Mouse (Mus musculus) heart, postnatal 0 days (tissue): ENCODE results near the gene Gm43191. TPM values are rescaled to one million over a fixed set of nuclear protein-coding genes. Genes with fewer than 3 reads are reported as not detected.

Experiments
- ATAC-seq: fragments of 200-750 bp; cut with Nextera tagmentation; 2 replicates; pipeline ENCODE4 v1.8.0; 2017; ENCODE audit warnings: low read depth, moderate number of reproducible peaks, moderate library complexity; ENCODE audit not compliant: insufficient read depth
- DNase-seq: peaks from one replicate; pipeline ENCODE4 v3.0.0-alpha.2; 2016; ENCODE audit warnings: low spot score
- H3K27ac ChIP-seq: fragments of 300-500 bp; sonication (generic); 2 replicates; pipeline ENCODE4 v1.5.1; 2014; ENCODE audit warnings: low read depth, mild to moderate bottlenecking
- H3K27me3 ChIP-seq: fragments of 300-500 bp; sonication (generic); 2 replicates; pipeline ENCODE4 v1.6.1; 2014; ENCODE audit warnings: low read length, mixed read lengths; ENCODE audit not compliant: control insufficient read depth, insufficient read depth
- H3K36me3 ChIP-seq: fragments of 300-500 bp; sonication (generic); replicated peaks from 2 replicates; pipeline ENCODE4 v1.6.1; 2014; ENCODE audit warnings: low read length, mixed read lengths; ENCODE audit not compliant: control insufficient read depth, insufficient read depth
- H3K4me1 ChIP-seq: fragments of 300-500 bp; sonication (generic); 2 replicates; pipeline ENCODE4 v1.6.1; 2014; ENCODE audit warnings: antibody characterized with exemption; ENCODE audit not compliant: control insufficient read depth, insufficient read depth
- H3K4me2 ChIP-seq: fragments of 300-500 bp; sonication (generic); 2 replicates; pipeline ENCODE4 v1.6.1; 2014; ENCODE audit warnings: low read depth, mild to moderate bottlenecking, low read length, moderate library complexity
- H3K4me3 ChIP-seq: fragments of 300-500 bp; sonication (generic); 2 replicates; pipeline ENCODE4 v1.5.1; 2014; ENCODE audit warnings: low read depth, low read length
- H3K9ac ChIP-seq: fragments of 300-500 bp; sonication (generic); replicated peaks from 2 replicates; pipeline ENCODE4 v1.6.1; 2014; ENCODE audit warnings: low read depth, low read length, mixed read lengths
- H3K9me3 ChIP-seq: fragments of 300-500 bp; sonication (generic); replicated peaks from 2 replicates; pipeline ENCODE4 v1.6.1; 2016; ENCODE audit warnings: low read length; ENCODE audit not compliant: control insufficient read depth
- CTCF ChIP-seq: IDR thresholded peaks from 2 replicates; pipeline ENCODE4 v1.5.1; 2016; ENCODE audit warnings: antibody characterized with exemption, control low read depth, low read depth
- EP300 ChIP-seq: IDR thresholded peaks from 2 replicates; pipeline ENCODE4 v1.6.1; 2016; ENCODE audit warnings: antibody characterized with exemption, low read depth
- WGBS: fragments of 180-500 bp; shearing (Covaris S2); extraction: QIAGEN DNeasy Blood & Tissue Kit; methylation state at CpG from one replicate; pipeline ENCODE4 v1.1.7; 2014; 5-methylcytosine and 5-hydroxymethylcytosine counted together
- polyA plus RNA-seq: library from polyadenylated mRNA; unstranded; fragments of >200 nt; fragmentation: Nextera tagmentation; extraction: Ambion mirVana; gene quantifications from 2 replicates; pipeline ENCODE4 v1.2.1, GENCODE M21; 2015
- total RNA-seq: library from RNA; depleted of rRNA; stranded (reverse); fragments of >200 nt; gene quantifications from 2 replicates; pipeline ENCODE4 v1.2.3, GENCODE M21; 2014; ENCODE audit warnings: low replicate concordance

The Gm43191 gene
- total and polyA plus RNA-seq, 2 experiments from 2014 or later, result not detected

DNA sequence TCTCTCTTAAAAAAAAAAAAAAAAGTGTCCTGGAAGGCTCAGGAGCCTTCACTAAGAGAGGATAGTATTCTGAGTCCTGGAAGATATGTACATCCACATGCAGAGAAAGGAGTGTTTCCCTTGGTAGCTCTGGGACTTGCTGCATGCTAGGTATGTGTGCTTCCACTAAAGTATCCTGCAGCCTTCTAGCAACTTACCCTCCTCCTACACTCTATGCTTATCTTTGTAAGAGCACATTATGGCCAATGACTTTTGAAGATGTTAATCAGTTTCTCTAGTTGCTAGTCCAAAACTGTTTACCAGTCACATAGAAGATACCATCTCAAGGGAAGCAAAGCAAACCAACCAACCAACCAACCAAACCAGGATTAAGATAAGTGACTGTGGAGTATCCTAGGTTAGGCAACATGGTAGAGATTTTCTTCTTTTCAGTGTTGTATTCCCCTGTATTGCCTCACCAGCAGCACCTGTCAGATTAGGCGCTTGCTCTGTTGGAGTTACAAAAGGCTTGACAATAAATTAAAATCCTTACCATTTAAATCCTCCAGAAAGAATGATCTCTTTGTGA is 24.7 kb upstream of the Gm43191 start:
- Histone ChIP-seq H3K4me3 (no peak overlapping the region), H3K9me3 (no peaks in the 10 kb centered on the region), H3K36me3 (no peaks in the 10 kb centered on the region; the same call in 1 of the 2 replicates), H3K4me2 (no peak overlapping the region), H3K27ac (no peak overlapping the region), H3K27me3 (no peaks in the 10 kb centered on the region), H3K4me1 (peaks cover 3% of the 10 kb centered on the region), H3K9ac (no peak overlapping the region)
- DNase-seq (no peak), ATAC-seq (no peak)
- WGBS, result 92% methylated on average over 1 of the region's 1 CpGs
- TF ChIP-seq CTCF (no peak), EP300 (no peak)

DNA sequence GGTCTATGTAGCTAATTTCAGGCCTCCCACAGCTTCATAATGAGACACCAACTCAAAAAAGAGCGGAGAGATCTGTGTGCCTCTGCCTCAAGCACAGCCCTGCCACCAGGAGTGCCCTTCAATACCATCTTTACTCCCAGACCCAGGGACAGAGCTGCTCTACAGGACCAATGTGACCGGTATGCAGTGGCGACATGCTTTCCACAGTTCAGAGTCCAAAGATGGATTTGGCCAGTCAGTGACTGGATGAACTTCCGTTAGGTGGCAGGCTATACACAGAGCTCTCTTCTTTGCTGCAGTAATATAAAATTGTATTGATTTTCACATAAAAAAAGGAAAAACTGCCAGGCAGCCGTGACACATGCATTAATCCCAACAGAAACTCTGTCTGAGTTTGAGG is 22.8 kb upstream of the Gm43191 start:
- no peak for ATAC-seq
- TF ChIP-seq EP300 (no peak), CTCF (no peak)
- DNase-seq, result no peak
- Histone ChIP-seq H3K9ac (no peak overlapping the region), H3K4me1 (peaks cover 3% of the 10 kb centered on the region; the same call in 1 of the 2 replicates), H3K4me2 (no peak overlapping the region), H3K9me3 (no peaks in the 10 kb centered on the region), H3K4me3 (no peak overlapping the region), H3K27me3 (no peaks in the 10 kb centered on the region), H3K27ac (no peak overlapping the region), H3K36me3 (no peaks in the 10 kb centered on the region; the same call in 1 of the 2 replicates)
- WGBS, result 87% methylated on average over 5 of the region's 5 CpGs

- no peak overlapping the region for H3K4me3 ChIP-seq
- DNase-seq, result no peak
These were observed 21.7 kb upstream of the Gm43191 start for GRCm38 (mm10) chr3:116702647-116703272.

DNA sequence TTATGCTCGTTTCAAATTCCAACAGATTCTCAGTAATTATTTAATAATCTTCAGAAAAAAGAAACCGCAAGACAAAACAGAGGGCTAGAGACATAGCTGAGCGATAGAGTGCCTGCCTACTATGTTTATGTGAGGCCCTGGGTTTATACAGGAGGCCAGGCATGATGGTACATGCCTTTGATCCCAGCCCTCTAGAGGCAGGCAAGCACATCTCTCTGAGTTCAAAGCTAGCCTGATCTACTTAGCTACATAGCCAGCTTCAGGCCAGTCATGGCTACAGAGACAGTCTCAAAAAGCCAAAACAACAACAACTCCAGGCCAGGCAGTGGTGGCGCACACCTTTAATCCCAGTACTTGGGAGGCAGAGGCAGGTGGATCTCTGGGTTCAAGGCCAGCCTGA is 20.5 kb upstream of the Gm43191 start:
- Histone ChIP-seq H3K27me3 (no peaks in the 10 kb centered on the region), H3K4me3 (no peak overlapping the region), H3K4me1 (peaks cover 4% of the 10 kb centered on the region; the same call in 1 of the 2 replicates), H3K9ac (no peak overlapping the region), H3K9me3 (no peaks in the 10 kb centered on the region), H3K27ac (no peak overlapping the region), H3K4me2 (no peak overlapping the region), H3K36me3 (no peaks in the 10 kb centered on the region; the same call in 1 of the 2 replicates)
- DNase-seq, result no peak
- TF ChIP-seq CTCF (no peak), EP300 (no peak)
- 95% methylated on average over 4 of the region's 4 CpGs for WGBS
- no peak for ATAC-seq

More at GRCm38 (mm10) chr3:116702647-116703272, 21.7 kb upstream of the Gm43191 start:
- TF ChIP-seq CTCF, result no peak
- no peak for TF ChIP-seq EP300
- no peaks in the 10 kb centered on the region for H3K9me3 ChIP-seq
- ATAC-seq, result no peak
- no peak overlapping the region for H3K4me2 ChIP-seq
- H3K27me3 ChIP-seq, result no peaks in the 10 kb centered on the region
- H3K27ac ChIP-seq, result no peak overlapping the region
- WGBS, result 83% methylated on average over 1 of the region's 1 CpGs
- H3K36me3 ChIP-seq, result no peaks in the 10 kb centered on the region; the same call in 1 of the 2 replicates
- peaks cover 4% of the 10 kb centered on the region; the same call in 1 of the 2 replicates for H3K4me1 ChIP-seq
- no peak overlapping the region for H3K9ac ChIP-seq

GRCm38 (mm10) chr3:116698786-116699185 is 17.7 kb upstream of the Gm43191 start:
- peak overlapping the region; percentile 30; the same call in 1 of the 2 replicates for H3K27ac ChIP-seq

GRCm38 (mm10) chr3:116695666-116695985 is 14.6 kb upstream of the Gm43191 start:
- Histone ChIP-seq H3K27ac (no peak overlapping the region), H3K4me3 (no peak overlapping the region), H3K4me2 (no peak overlapping the region), H3K36me3 (no peaks in the 10 kb centered on the region), H3K4me1 (peaks cover 4% of the 10 kb centered on the region; the same call in 1 of the 2 replicates), H3K9ac (no peak overlapping the region), H3K9me3 (no peaks in the 10 kb centered on the region), H3K27me3 (no peaks in the 10 kb centered on the region)
- no peak for ATAC-seq
- 80% methylated on average over 2 of the region's 2 CpGs for WGBS
- DNase-seq, result no peak
- TF ChIP-seq CTCF, result no peak
- no peak for TF ChIP-seq EP300

More at GRCm38 (mm10) chr3:116698786-116699185, 17.7 kb upstream of the Gm43191 start:
- H3K4me2 ChIP-seq, result no peak overlapping the region
- WGBS, result 27% methylated on average over 2 of the region's 2 CpGs
- peaks cover 4% of the 10 kb centered on the region; the same call in 1 of the 2 replicates for H3K4me1 ChIP-seq
- no peak overlapping the region for H3K4me3 ChIP-seq
- no peaks in the 10 kb centered on the region for H3K9me3 ChIP-seq
- no peaks in the 10 kb centered on the region for H3K27me3 ChIP-seq
- DNase-seq (peak; percentile 69), ATAC-seq (peak; percentile 58; the same call in 1 of the 2 replicates)
- TF ChIP-seq EP300, result no peak
- TF ChIP-seq CTCF, result peak; percentile 50
- no peak overlapping the region for H3K9ac ChIP-seq
- H3K36me3 ChIP-seq, result no peaks in the 10 kb centered on the region
